Mouse (Mus musculus) liver, embryonic 11.5 days (tissue): ENCODE measurements at regions not wholly inside any gene's neighbourhood (a gene's known extent, or its start where the extent isn't known, plus 50 kb on each side); places are given as distances from the start of the nearest gene placed in this dataset.

Experiments
- ATAC-seq: fragments of 200-750 bp; cut with Nextera tagmentation; replicated peaks from 2 replicates; pipeline ENCODE4 v1.8.0; 2017; ENCODE audit warnings: moderate number of reproducible peaks, mild to moderate bottlenecking, moderate TSS enrichment, moderate library complexity; ENCODE audit not compliant: low FRiP score
- DNase-seq: peaks from one replicate; pipeline ENCODE4 v3.0.0-alpha.2; 2017; ENCODE audit warnings: low spot score
- H3K27ac ChIP-seq: fragments of 300-500 bp; sonication (generic); 2 replicates; pipeline ENCODE4 v1.5.1; 2014; ENCODE audit warnings: mild to moderate bottlenecking, low read depth, low read length, control low read depth
- H3K27me3 ChIP-seq: fragments of 300-500 bp; sonication (generic); replicated peaks from 2 replicates; pipeline ENCODE4 v1.6.1; 2014; ENCODE audit warnings: low read length, mixed read lengths; ENCODE audit not compliant: control insufficient read depth, insufficient read depth
- H3K36me3 ChIP-seq: fragments of 300-500 bp; sonication (generic); 2 replicates; pipeline ENCODE4 v1.6.1; 2014; ENCODE audit warnings: mild to moderate bottlenecking, low read length, moderate library complexity, mixed read lengths; ENCODE audit not compliant: control insufficient read depth, insufficient read depth
- H3K4me1 ChIP-seq: fragments of 300-500 bp; sonication (generic); replicated peaks from 2 replicates; pipeline ENCODE4 v1.6.1; 2014; ENCODE audit warnings: low read length, mixed read lengths; ENCODE audit not compliant: control insufficient read depth, insufficient read depth
- H3K4me2 ChIP-seq: fragments of 300-500 bp; sonication (generic); 2 replicates; pipeline ENCODE4 v1.6.1; 2014; ENCODE audit warnings: mild to moderate bottlenecking, control low read depth, moderate library complexity
- H3K4me3 ChIP-seq: fragments of 300-500 bp; sonication (generic); 2 replicates; pipeline ENCODE4 v1.5.1; 2014; ENCODE audit warnings: low read depth, low read length, control low read depth
- H3K9ac ChIP-seq: fragments of 300-500 bp; sonication (generic); 2 replicates; pipeline ENCODE4 v1.6.1; 2014; ENCODE audit warnings: low read depth, low read length, control low read depth
- H3K9me3 ChIP-seq: fragments of 300-500 bp; sonication (generic); 2 replicates; pipeline ENCODE4 v1.6.1; 2016; ENCODE audit warnings: low read length, inconsistent platforms, mixed read lengths; ENCODE audit not compliant: control insufficient read depth
- WGBS: fragments of 180-500 bp; shearing (Covaris S2); extraction: QIAGEN DNeasy Blood & Tissue Kit; methylation state at CpG from one replicate; pipeline ENCODE4 v1.1.7; 2014; 5-methylcytosine and 5-hydroxymethylcytosine counted together

GRCm38 (mm10) chr12:77666411-77666810 is 428.5 kb downstream of the Fut8 start:
- Histone ChIP-seq H3K27ac (no peak overlapping the region), H3K4me2 (no peak overlapping the region), H3K27me3 (no peaks in the 10 kb centered on the region; the same call in 1 of the 2 replicates), H3K9ac (no peak overlapping the region), H3K9me3 (no peaks in the 10 kb centered on the region), H3K4me1 (no peaks in the 10 kb centered on the region), H3K4me3 (no peak overlapping the region), H3K36me3 (no peaks in the 10 kb centered on the region)
- DNase-seq (no peak), ATAC-seq (no peak)
- 79% methylated on average over 8 of the region's 8 CpGs for WGBS

DNA sequence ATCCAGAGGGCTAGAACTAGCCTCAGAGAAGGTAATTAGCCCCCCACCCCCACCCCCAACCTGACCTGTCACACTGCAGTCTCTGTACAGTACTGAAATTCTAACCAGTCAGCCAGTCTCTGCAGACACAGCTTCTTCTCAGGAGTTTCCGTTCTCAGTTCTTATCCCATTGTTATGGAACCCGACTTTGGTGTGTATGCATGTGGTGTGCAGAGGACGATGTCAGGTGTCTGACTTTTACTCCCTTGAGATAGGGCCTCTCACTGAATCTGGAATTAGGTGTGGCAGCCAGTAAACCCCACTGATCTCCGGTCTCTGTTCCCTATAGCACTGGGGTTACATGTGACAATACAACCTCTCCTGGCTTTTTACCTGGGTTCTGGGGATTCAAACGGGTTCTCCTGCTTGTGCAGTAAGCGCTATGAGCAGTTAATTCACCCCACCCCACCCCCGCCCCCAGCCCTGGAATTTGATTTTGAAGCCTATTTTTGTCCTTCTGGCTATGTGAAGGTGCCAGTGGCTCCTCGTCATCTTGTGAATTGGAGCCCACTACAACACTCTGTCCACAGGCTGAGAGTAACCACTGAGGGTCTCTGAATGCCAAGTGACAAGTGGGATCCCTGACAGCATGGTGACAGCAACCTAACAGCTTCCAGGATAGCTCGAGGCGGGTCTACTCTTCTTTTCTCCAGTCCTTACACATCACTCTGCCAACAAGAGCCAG is 429.4 kb downstream of the Fut8 start:
- DNase-seq (no peak), ATAC-seq (no peak)
- Histone ChIP-seq H3K4me1 (no peaks in the 10 kb centered on the region), H3K27ac (no peak overlapping the region), H3K4me3 (no peak overlapping the region), H3K9ac (no peak overlapping the region), H3K27me3 (no peaks in the 10 kb centered on the region; the same call in 1 of the 2 replicates), H3K9me3 (no peaks in the 10 kb centered on the region), H3K4me2 (no peak overlapping the region), H3K36me3 (no peaks in the 10 kb centered on the region)
- WGBS: 74% methylated on average over 10 of the region's 10 CpGs

GRCm38 (mm10) chr12:77667875-77668204 is 429.9 kb downstream of the Fut8 start:
- H3K4me1 ChIP-seq: no peaks in the 10 kb centered on the region
- H3K4me2 ChIP-seq: no peak overlapping the region
- no peak for ATAC-seq
- H3K9me3 ChIP-seq: no peaks in the 10 kb centered on the region
- no peak overlapping the region for H3K9ac ChIP-seq
- H3K36me3 ChIP-seq: no peaks in the 10 kb centered on the region
- no peak overlapping the region for H3K27ac ChIP-seq
- DNase-seq: peak; percentile 62
- no peaks in the 10 kb centered on the region; the same call in 1 of the 2 replicates for H3K27me3 ChIP-seq
- H3K4me3 ChIP-seq: no peak overlapping the region
- WGBS: 4% methylated on average over 6 of the region's 6 CpGs

DNA sequence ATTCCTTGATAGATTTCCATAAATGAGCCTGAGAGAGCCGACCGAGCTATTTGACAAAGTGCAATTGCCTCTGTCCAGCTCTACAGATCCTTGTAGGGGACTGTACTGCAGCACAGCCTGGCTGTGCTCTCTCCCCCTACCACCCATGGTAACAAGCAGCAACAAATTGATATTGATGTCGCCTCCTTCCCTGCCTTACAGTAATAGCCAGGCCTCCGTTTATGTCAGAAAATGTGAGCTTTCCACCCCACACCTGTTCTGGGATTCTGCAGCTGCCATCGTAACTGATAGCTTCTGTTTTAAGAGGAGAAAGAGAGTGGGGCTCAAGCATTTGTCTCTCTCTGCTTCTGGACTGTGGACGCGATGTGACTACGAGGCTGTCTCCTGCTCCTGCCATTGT is 432.6 kb downstream of the Fut8 start:
- no peak for DNase-seq
- 77% methylated on average over 8 of the region's 8 CpGs for WGBS

DNA sequence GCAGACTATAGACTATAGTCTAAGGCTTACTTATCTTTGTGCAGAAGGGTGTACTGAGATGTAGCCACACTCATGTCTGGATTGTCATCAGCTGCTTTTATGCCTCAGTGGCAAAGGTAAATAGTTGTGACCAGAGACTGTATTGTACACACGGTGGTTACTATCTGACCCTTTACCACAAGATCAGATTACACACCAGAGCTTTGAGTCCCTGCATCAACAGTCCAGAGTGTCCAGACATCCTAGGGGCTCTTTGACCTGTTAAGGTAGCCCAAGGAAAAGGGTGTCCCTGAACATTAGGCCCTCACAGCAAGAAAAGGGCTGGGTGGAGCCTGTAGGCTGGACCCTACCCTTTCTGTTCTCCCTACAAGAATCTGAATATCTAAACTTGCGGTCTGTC is 436.4 kb downstream of the Fut8 start:
- H3K9ac ChIP-seq: no peak overlapping the region
- no peaks in the 10 kb centered on the region for H3K27me3 ChIP-seq
- DNase-seq (no peak), ATAC-seq (no peak)
- no peak overlapping the region for H3K4me2 ChIP-seq
- H3K4me3 ChIP-seq: no peak overlapping the region
- H3K36me3 ChIP-seq: no peaks in the 10 kb centered on the region
- no peaks in the 10 kb centered on the region for H3K9me3 ChIP-seq
- no peaks in the 10 kb centered on the region for H3K4me1 ChIP-seq
- WGBS: 58% methylated on average over 2 of the region's 2 CpGs
- no peak overlapping the region for H3K27ac ChIP-seq

More for the DNA sequence above, 432.6 kb downstream of the Fut8 start:
- Histone ChIP-seq H3K4me2 (no peak overlapping the region), H3K4me1 (no peaks in the 10 kb centered on the region), H3K4me3 (no peak overlapping the region), H3K27me3 (no peaks in the 10 kb centered on the region), H3K9me3 (no peaks in the 10 kb centered on the region), H3K9ac (no peak overlapping the region), H3K27ac (no peak overlapping the region), H3K36me3 (no peaks in the 10 kb centered on the region)
- no peak for ATAC-seq

GRCm38 (mm10) chr12:77674755-77675154 is 436.8 kb downstream of the Fut8 start:
- no peak for DNase-seq
- whole genome bisulfite sequencing: 58% methylated on average over 5 of the region's 5 CpGs
- Histone ChIP-seq H3K36me3 (no peaks in the 10 kb centered on the region), H3K27ac (no peak overlapping the region), H3K4me1 (no peaks in the 10 kb centered on the region), H3K9me3 (no peaks in the 10 kb centered on the region), H3K9ac (no peak overlapping the region), H3K27me3 (no peaks in the 10 kb centered on the region), H3K4me2 (no peak overlapping the region), H3K4me3 (no peak overlapping the region)
- ATAC-seq: no peak

DNA sequence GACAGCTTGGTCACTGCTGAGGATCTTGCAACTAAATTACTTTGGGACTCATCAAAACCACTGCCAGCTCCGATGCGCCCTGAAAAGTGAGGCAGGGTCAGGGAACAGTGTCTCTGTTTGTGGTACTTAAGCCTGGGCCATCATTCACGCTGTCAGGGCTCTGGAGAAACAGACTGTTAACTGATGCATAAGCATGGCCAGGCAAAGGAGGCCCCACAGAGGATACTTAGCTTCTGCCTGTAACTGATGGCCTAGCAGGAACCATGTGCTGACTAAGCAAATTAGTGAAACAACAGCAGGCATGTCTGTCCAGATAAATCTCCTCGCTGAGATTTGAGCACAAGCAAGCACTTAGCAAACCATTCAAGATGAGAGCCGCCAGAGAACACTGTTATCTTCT is 440.1 kb downstream of the Fut8 start:
- no peak overlapping the region for H3K4me3 ChIP-seq
- H3K4me1 ChIP-seq: no peaks in the 10 kb centered on the region
- H3K4me2 ChIP-seq: no peak overlapping the region
- no peak for ATAC-seq
- WGBS: 48% methylated on average over 5 of the region's 5 CpGs
- H3K27me3 ChIP-seq: no peaks in the 10 kb centered on the region
- H3K36me3 ChIP-seq: no peaks in the 10 kb centered on the region
- DNase-seq: no peak
- no peaks in the 10 kb centered on the region for H3K9me3 ChIP-seq
- H3K9ac ChIP-seq: no peak overlapping the region
- H3K27ac ChIP-seq: no peak overlapping the region

GRCm38 (mm10) chr12:77694101-77694500 is 456.2 kb downstream of the Fut8 start:
- H3K4me3 ChIP-seq: no peak overlapping the region
- ATAC-seq: no peak
- no peaks in the 10 kb centered on the region for H3K36me3 ChIP-seq
- no peak overlapping the region for H3K9ac ChIP-seq
- H3K27me3 ChIP-seq: no peaks in the 10 kb centered on the region
- no peak overlapping the region for H3K27ac ChIP-seq
- WGBS: 78% methylated on average over 6 of the region's 6 CpGs
- no peaks in the 10 kb centered on the region for H3K9me3 ChIP-seq
- DNase-seq: no peak
- no peaks in the 10 kb centered on the region for H3K4me1 ChIP-seq
- H3K4me2 ChIP-seq: no peak overlapping the region

- H3K27ac ChIP-seq: no peak overlapping the region
- WGBS: 73% methylated on average over 8 of the region's 8 CpGs
Measured at GRCm38 (mm10) chr12:77696039-77696631, 458.2 kb downstream of the Fut8 start.

More at GRCm38 (mm10) chr12:77696039-77696631, 458.2 kb downstream of the Fut8 start:
- no peak for DNase-seq
- Histone ChIP-seq H3K36me3 (no peaks in the 10 kb centered on the region), H3K9ac (no peak overlapping the region), H3K4me2 (no peak overlapping the region), H3K27me3 (no peaks in the 10 kb centered on the region), H3K4me3 (no peak overlapping the region), H3K9me3 (no peaks in the 10 kb centered on the region), H3K4me1 (no peaks in the 10 kb centered on the region)
- ATAC-seq: no peak
